Mouse (Mus musculus) lung, postnatal 0 days (tissue): Measurements from ENCODE around the gene Gm20388. TPM values are rescaled to one million over a fixed set of nuclear protein-coding genes. Genes with fewer than 3 reads are reported as not detected.

Experiments used
- ATAC-seq: fragments of 200-750 bp; cut with Nextera tagmentation; 2 replicates; pipeline ENCODE4 v1.8.0; 2017; ENCODE audit warnings: moderate library complexity
- DNase-seq: peaks from one replicate; pipeline ENCODE4 v3.0.0-alpha.2; 2016; ENCODE audit warnings: low spot score
- H3K27ac ChIP-seq: fragments of 300-500 bp; sonication (generic); 2 replicates; pipeline ENCODE4 v1.5.1; 2014; ENCODE audit warnings: antibody characterized with exemption, mild to moderate bottlenecking, low read length, mixed read lengths
- H3K27me3 ChIP-seq: fragments of 300-500 bp; sonication (generic); replicated peaks from 2 replicates; pipeline ENCODE4 v1.6.1; 2014; ENCODE audit warnings: low read length, mixed read lengths; ENCODE audit not compliant: insufficient read depth
- H3K36me3 ChIP-seq: fragments of 300-500 bp; sonication (generic); 2 replicates; pipeline ENCODE4 v1.6.1; 2014; ENCODE audit warnings: low read length, mixed read lengths; ENCODE audit not compliant: insufficient read depth
- H3K4me1 ChIP-seq: fragments of 300-500 bp; sonication (generic); 2 replicates; pipeline ENCODE4 v1.6.1; 2014; ENCODE audit warnings: antibody characterized with exemption, low read depth, low read length, mixed read lengths; ENCODE audit not compliant: insufficient read depth
- H3K4me2 ChIP-seq: fragments of 300-500 bp; sonication (generic); replicated peaks from 2 replicates; pipeline ENCODE4 v1.6.1; 2014; ENCODE audit warnings: low read depth, mild to moderate bottlenecking, low read length, moderate library complexity, mixed read lengths
- H3K4me3 ChIP-seq: fragments of 300-500 bp; sonication (generic); 2 replicates; pipeline ENCODE4 v1.5.1; 2014; ENCODE audit warnings: low read depth, low read length
- H3K9ac ChIP-seq: fragments of 300-500 bp; sonication (generic); replicated peaks from 2 replicates; pipeline ENCODE4 v1.6.1; 2014; ENCODE audit warnings: low read depth, mild to moderate bottlenecking
- H3K9me3 ChIP-seq: fragments of 300-500 bp; sonication (generic); 2 replicates; pipeline ENCODE4 v1.6.1; 2016; ENCODE audit warnings: low read length, mixed read lengths
- CTCF ChIP-seq: IDR thresholded peaks from 2 replicates; pipeline ENCODE4 v1.5.1; 2016; ENCODE audit warnings: antibody characterized with exemption, mild to moderate bottlenecking
- EP300 ChIP-seq: IDR thresholded peaks from 2 replicates; pipeline ENCODE4 v1.6.1; 2016; ENCODE audit warnings: antibody characterized with exemption, mild to moderate bottlenecking, control low read depth
- WGBS: fragments of 180-500 bp; shearing (Covaris S2); extraction: QIAGEN DNeasy Blood & Tissue Kit; methylation state at CpG from one replicate; pipeline ENCODE4 v1.1.7; 2014; 5-methylcytosine and 5-hydroxymethylcytosine counted together
- polyA plus RNA-seq: library from polyadenylated mRNA; unstranded; fragments of >200 nt; fragmentation: Nextera tagmentation; extraction: Ambion mirVana; gene quantifications from 2 replicates; pipeline ENCODE4 v1.2.1, GENCODE M21; 2015

Gene Gm20388
- polyA plus RNA-seq, 1 experiment from 2014 or later, result not detected

GRCm38 (mm10) chr8:121697735-121698614, 1787.3 kb downstream of the Gm20388 start:
- Histone ChIP-seq H3K27me3 (no peaks in the 10 kb centered on the region), H3K9me3 (no peaks in the 10 kb centered on the region), H3K27ac (no peak overlapping the region), H3K4me2 (no peak overlapping the region), H3K36me3 (no peaks in the 10 kb centered on the region), H3K4me3 (no peak overlapping the region), H3K4me1 (no peaks in the 10 kb centered on the region), H3K9ac (no peak overlapping the region)
- ATAC-seq (0 out of 2 replicates have a peak, but pooled peaks have one; percentile 15), DNase-seq (no peak)
- WGBS, result 5% methylated on average over 16 of the region's 17 CpGs
- TF ChIP-seq CTCF, result no peak
- TF ChIP-seq EP300, result no peak

- no peak for ATAC-seq
- no peak overlapping the region for H3K4me2 ChIP-seq
- no peak for DNase-seq
- no peak for TF ChIP-seq EP300
- TF ChIP-seq CTCF, result no peak
- WGBS, result 9% methylated on average over 9 of the region's 9 CpGs
- H3K4me3 ChIP-seq, result no peak overlapping the region
- no peak overlapping the region for H3K9ac ChIP-seq
- H3K9me3 ChIP-seq, result no peaks in the 10 kb centered on the region
- H3K27ac ChIP-seq, result no peak overlapping the region
- no peaks in the 10 kb centered on the region for H3K4me1 ChIP-seq
- H3K27me3 ChIP-seq, result no peaks in the 10 kb centered on the region
- H3K36me3 ChIP-seq, result no peaks in the 10 kb centered on the region
These were observed 1788.0 kb downstream of the Gm20388 start for GRCm38 (mm10) chr8:121698615-121699101.

GRCm38 (mm10) chr8:121699936-121700335, 1789.3 kb downstream of the Gm20388 start:
- Histone ChIP-seq H3K27ac (no peak overlapping the region), H3K4me1 (no peaks in the 10 kb centered on the region)

GRCm38 (mm10) chr8:121705174-121705573, 1794.5 kb downstream of the Gm20388 start:
- Histone ChIP-seq H3K36me3 (no peaks in the 10 kb centered on the region), H3K27ac (no peak overlapping the region), H3K4me3 (no peak overlapping the region), H3K27me3 (no peaks in the 10 kb centered on the region), H3K4me2 (no peak overlapping the region), H3K4me1 (no peaks in the 10 kb centered on the region), H3K9ac (no peak overlapping the region), H3K9me3 (no peaks in the 10 kb centered on the region)
- ATAC-seq, result no peak
- WGBS, result 53% methylated on average over 3 of the region's 3 CpGs
- DNase-seq, result no peak
- no peak for TF ChIP-seq CTCF
- no peak for TF ChIP-seq EP300

More at GRCm38 (mm10) chr8:121699936-121700335, 1789.3 kb downstream of the Gm20388 start:
- Histone ChIP-seq H3K27me3 (no peaks in the 10 kb centered on the region), H3K9me3 (no peaks in the 10 kb centered on the region), H3K4me3 (no peak overlapping the region), H3K9ac (no peak overlapping the region), H3K4me2 (no peak overlapping the region), H3K36me3 (no peaks in the 10 kb centered on the region)
- TF ChIP-seq CTCF, result no peak
- TF ChIP-seq EP300, result no peak
- DNase-seq (no peak), ATAC-seq (no peak)
- 79% methylated on average over 2 of the region's 2 CpGs for WGBS

GRCm38 (mm10) chr8:121706956-121707355, 1796.3 kb downstream of the Gm20388 start:
- WGBS, result 75% methylated on average over 11 of the region's 11 CpGs
- Histone ChIP-seq H3K4me2 (no peak overlapping the region), H3K36me3 (no peaks in the 10 kb centered on the region), H3K4me1 (no peaks in the 10 kb centered on the region), H3K4me3 (no peak overlapping the region), H3K27ac (no peak overlapping the region), H3K9ac (no peak overlapping the region), H3K9me3 (no peaks in the 10 kb centered on the region), H3K27me3 (no peaks in the 10 kb centered on the region)
- DNase-seq, result no peak
- TF ChIP-seq CTCF, result no peak
- TF ChIP-seq EP300, result no peak
- ATAC-seq, result no peak

- H3K4me1 ChIP-seq, result no peaks in the 10 kb centered on the region
- TF ChIP-seq CTCF (no peak), EP300 (no peak)
- ATAC-seq, result no peak
- H3K27ac ChIP-seq, result no peak overlapping the region
- H3K36me3 ChIP-seq, result no peaks in the 10 kb centered on the region
- H3K27me3 ChIP-seq, result no peaks in the 10 kb centered on the region
- no peak for DNase-seq
- no peak overlapping the region for H3K9ac ChIP-seq
- H3K9me3 ChIP-seq, result no peaks in the 10 kb centered on the region
- WGBS, result 57% methylated on average over 6 of the region's 6 CpGs
- no peak overlapping the region for H3K4me3 ChIP-seq
- no peak overlapping the region for H3K4me2 ChIP-seq
These were observed 1797.8 kb downstream of the Gm20388 start for GRCm38 (mm10) chr8:121708406-121708805.
